Mouse (Mus musculus): ENCODE data around the gene B230217C12Rik.

The B230217C12Rik gene

DNA sequence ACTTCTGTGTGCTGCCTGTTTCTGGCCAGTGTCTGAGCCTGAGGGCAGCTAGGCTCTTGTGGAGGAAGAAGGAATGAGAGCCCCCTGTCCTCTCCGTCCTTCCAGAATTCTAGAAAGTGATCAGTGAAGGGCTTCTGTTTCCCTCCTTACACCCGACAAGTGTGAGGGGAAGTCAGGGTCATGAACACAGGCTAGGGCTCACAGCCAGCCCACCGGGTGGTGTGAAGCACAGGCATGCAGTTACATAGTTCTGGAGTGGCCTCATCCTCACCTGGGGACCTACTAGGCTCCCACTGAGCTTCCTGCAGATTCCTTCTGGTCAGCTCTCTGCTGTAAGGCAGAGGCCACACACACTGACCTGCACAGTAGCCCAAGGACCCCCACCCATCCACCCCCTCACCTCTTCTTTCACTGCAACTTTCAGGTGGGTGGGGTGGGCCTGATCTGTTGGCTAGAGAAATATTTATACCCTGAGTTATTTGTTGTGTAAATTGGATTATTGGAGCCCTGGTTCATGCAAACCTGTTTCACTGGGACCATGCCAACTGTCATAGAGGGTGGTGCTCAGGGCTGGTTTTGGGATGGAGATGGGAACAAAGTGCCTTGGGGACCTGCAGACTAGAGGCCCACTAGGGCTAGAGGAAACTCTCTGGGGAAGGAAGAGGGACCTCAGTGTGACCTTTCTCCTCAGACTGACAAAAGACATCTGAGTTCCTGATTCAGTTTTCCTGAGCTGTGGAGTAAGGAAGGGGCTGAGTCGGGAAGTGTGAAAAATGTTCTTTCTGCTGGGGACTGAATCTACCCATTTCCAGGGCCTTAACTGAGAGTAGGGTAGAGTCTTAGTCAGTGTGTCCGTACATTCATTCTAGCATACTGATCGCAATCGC, 31.1 kb upstream of the B230217C12Rik start:
- DNase-seq, result peak in 1 of 2 experiments; percentile 43

- DNase-seq, result peak; percentile 47 to 80
Observed at GRCm38 (mm10) chr11:97810356-97810755, 30.2 kb upstream of the B230217C12Rik start.

DNA sequence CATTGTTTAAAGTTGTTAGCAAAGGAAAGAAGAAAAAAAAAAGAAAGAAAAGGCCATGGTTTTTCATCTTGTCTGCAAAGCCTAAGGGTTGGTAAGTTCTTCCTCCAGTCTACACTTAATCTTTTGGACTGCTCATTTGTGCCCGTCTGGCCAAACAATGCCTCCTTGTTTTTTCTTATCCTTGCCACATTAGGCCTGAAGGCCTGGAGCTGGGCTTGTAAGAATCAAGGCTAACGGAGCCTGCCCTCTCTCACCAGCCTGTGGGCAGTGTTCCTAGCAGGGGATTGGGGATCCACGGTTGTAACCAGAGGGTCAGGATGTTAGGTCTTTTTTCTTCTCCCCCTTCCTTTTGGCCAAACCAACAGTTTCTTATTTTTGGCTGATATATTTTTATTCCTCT, 29.6 kb upstream of the B230217C12Rik start:
- DNase-seq, result no peak

DNA sequence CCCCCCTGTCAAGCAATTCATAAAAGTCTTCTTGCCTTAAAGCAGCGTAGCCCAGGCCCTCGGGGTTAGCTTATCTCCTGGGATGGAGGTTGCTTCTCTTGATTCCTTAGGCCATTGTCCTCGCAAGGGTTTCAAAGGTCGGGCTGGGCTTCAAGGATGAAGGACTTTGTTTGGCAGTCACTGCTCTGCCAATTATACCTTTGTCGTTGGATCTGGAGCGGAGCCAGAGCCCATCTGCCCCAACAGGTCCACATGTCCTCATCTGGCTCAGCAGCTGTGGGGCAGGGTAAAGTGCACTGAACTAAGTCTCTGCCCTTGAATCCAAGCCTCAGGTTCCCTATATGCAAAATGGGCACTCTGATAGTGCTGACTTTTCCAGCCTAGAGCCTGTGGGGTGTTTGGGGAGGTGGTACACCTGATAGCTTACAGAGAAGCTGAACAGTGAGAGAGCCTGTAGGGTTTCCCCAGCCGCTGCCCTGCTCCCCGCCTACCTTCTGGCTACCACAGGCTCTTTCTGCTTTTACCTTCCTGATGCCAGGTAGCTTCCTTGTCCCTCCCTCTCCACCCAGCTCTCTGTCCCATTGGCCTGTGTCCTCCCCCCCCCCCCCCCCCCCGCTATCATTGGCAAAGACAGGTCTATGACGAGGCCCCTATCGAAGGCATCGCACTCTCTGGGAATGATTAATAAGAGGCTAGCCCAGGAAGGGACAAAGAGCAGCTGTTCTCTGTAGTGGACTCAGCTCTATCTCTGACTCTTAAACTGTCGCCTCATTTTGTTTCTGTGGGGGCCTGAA, 28.8 kb upstream of the B230217C12Rik start:
- peak; percentile 90 to 94 for DNase-seq

DNA sequence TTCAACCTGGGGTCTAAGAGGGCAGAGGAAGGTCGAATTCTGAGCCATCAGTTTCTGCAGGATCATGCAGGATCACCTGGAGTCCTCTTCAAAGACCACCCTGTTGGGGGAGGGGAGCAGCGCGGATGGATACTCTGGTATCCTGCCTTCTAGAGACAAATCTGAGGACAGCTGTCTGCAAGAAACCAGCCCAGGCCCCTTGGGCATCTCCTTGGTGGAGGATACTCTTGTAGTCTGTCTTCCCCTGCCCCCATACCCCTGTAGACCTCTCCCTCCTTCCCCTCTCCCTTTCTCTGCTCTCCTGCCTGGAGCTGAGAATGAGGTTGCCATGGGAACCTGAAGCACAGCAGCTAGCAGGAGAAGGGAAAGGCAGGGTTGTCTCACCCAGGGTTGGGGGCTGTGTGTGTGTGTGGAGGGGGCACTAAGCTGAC, 28.1 kb upstream of the B230217C12Rik start:
- peak in 1 of 2 experiments; percentile 54 for DNase-seq

DNA sequence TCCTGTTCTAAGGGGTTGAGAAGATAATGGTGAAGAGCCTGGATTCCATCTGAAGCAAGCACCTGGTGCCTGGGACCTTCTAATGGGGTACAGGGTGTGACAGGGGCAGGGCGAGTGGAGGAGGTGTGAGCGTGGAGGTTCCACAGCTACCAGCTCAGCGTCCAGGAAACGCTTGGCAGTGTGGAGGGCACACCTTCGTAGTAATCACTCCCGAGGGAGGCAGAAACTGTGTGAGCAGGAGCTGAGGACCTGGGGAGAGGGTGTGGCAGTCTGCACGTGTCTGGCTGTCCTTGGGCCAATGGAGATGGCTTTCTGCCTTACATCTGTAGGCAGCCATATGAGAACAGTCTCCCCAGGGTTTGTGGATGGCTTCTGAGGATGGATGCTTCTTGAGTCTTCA, 27.5 kb upstream of the B230217C12Rik start:
- peak in 1 of 2 experiments; percentile 48 for DNase-seq

DNA sequence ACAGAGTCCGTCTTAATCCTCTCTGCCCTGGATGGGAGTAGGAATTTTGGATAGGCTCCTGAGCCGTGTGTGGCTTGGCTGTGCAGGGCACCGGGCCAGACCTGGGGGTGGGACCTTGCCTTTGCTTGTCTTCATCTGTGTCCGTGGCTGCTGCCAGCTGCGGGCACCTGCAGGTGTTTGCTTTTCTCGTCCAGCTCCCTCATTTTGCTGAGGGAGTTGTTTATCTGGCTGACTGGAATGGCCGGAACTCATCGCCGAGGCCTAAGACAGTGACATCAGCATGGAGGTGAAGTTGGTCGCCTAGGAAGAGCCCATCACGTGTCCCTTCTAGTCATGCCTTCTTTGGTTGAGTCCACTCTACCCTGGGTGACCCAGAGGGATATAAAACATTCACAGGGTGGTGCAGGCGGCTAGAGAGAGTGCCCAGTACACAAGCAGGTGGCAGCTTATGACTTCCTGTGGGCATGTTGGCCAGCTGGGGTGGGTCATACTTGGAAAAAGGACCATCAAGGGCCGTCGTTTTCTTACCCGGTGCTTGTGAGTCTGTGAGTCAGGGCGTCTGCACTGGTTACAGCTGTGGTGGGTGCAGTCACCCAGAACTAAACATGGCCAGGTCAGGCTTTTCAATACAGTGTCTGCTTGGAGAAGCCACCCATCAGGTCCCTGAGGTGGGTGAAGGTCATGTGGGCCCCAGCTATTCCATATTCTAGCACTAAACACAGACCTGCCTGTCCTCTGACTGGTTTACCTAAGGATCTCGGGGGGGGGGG, 26.6 kb upstream of the B230217C12Rik start:
- DNase-seq, result peak; percentile 81 to 91

- peak in 1 of 2 experiments; percentile 43 for DNase-seq
Observed at GRCm38 (mm10) chr11:97815736-97816135, 24.8 kb upstream of the B230217C12Rik start.

DNA sequence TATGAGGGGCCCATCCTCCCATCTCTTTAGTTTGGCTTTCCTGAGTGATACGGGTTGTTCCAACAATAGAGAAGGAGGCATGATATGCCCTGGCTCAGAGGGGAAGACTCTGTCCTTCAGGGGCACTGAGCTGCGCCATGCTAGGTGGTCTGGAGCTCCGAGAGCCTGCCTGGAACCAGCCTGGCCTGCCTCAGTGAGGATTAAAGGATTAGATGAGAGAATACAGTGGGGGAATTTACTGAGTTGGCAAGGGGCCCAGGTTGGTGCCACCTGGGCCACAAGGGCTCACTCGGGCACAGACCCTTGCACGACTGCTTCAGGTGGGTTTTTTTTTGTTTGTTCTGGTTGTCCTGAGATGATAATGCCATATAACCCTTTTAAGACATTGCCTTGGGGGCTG, 24.4 kb upstream of the B230217C12Rik start:
- DNase-seq, result no peak

DNA sequence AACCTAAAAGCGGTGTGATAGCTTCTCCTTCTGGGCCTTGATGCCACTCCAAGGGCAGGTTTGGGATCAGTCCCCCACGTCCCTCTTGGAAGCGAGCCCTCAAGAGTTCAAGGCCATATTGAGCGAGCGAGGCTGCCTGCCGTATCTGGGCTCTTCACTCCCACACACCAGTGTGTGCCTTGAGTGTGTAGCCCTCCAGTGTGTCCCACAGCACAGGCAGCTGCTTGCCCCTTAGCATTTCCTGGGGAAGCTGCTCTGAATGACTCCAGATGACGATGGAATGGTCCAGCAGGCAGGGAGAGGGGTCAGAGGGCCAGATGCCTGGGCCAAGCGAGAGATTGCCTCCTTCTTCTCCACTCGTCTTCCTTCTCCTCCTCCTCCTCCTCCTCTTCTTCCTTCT, 23.7 kb upstream of the B230217C12Rik start:
- DNase-seq, result peak; percentile 41 to 59

DNA sequence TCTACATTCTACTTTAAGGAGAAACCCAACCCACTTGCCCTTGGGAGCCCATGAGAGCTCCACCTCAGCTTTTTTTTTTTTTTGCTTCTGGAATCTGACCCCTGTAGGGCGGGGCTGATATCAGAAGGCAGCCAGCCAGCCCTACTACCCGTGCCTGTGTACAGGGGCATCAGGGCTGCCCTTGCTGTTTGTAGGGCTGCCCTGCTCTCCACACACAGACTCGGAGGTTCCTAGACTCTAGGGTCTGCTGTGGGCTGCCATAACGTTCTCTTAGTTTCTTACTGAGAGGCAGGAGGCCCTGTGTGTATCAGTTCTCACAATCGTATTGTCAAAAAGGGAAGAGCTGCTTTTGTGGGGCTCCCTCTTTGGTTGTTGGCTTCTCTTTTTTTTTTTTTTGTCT, 23.2 kb upstream of the B230217C12Rik start:
- peak; percentile 79 to 87 for DNase-seq

DNA sequence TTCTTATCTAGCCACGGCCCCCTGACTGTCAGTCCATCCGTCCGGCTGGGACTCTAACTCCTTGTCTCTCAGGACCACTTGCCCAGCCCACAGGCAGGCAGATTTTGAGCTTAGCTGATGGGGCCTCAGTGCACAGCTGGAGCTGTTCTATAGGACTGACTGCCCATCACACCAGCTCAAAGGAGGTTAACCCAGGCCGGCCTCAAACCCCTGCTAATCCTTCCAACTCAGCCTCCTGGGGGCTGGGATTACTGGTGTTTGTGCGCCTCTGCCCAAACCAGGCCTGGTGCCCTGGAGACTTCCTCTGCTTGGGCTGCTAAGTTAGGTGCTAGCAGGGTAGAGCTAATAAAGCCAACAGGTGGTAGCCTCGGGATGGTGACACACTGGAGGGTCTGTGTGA, 22.6 kb upstream of the B230217C12Rik start:
- no peak for DNase-seq

DNA sequence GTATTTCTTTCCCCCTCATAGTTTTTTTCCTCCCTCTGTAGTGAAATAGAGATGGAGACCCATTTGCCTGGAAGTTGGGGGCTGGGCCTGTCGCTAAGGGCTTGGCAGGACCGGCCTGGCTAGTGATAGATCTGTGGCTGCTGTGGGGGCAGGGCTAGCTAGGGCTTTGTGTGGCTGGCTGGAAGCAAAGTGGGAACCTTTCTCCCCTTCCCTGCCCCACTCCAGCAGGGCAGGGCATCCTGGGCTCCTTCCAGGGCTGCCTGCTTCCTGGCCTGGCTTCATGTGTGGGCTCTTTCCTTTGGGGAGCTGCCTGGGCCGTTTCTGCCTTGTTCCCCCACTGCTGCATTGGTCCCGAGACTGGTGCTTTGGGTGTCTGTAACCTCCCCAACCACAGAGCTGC, 22.0 kb upstream of the B230217C12Rik start:
- peak; percentile 63 to 78 for DNase-seq

GRCm38 (mm10) chr11:97819102-97819501, 21.5 kb upstream of the B230217C12Rik start:
- DNase-seq, result no peak

GRCm38 (mm10) chr11:97819923-97820322, 20.7 kb upstream of the B230217C12Rik start:
- peak; percentile 40 to 69 for DNase-seq

DNA sequence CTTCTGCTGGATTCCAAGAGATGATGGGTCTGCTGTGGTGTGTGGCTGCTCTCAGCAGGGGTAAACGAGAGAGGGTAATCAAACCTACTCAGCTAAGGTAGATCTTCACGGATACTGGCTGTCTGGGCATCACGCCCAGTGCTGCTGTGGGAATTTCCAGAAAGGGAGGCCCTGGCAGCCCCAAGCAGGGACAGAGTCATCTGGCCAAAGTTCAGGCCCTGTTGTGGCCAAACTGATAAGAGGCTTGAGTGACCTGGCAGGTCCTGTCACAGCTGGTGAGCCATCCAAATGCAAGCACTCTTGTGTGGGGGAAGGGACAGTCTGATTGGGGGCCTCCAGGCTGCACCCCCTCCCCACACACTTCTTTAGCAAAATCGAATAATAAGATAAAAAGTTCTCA, 19.7 kb upstream of the B230217C12Rik start:
- peak; percentile 92 to 95 for DNase-seq

DNA sequence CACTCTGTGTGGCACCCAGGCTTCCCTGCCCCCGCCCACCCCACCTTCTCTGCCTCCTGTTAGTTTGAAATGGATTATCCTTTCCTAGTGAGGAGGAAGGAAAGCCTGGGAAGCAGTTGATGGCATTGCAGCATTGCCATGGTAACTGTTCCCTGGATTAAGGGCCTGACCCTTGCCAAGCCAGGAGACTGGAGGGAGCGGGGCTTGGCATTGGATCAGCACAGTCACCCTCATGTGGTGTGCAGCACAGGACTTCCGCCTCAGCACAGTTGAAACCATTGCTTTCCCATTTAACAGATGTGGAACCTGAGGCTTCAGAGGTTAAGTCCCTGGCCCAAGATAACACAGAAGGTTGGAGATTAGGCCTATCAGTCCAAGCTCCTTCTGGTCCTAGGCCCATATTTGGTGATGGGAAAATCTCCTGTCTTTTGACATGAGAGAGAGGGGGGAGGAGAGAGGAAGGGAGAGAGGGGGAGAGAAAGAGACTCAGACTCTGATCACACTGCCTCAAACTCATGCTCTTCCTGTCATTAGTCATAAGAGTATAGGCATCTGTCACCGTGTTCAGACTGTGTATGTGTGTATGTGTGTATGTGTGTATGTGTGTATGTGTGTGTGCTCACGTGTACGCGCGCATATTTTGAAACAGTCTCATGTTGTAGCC, 19.0 kb upstream of the B230217C12Rik start:
- peak; percentile 51 to 68 for DNase-seq

- peak; percentile 49 to 75 for DNase-seq
Observed at GRCm38 (mm10) chr11:97822840-97823603, 17.6 kb upstream of the B230217C12Rik start.

- DNase-seq, result no peak
Observed at GRCm38 (mm10) chr11:97824168-97824567, 16.4 kb upstream of the B230217C12Rik start.

DNA sequence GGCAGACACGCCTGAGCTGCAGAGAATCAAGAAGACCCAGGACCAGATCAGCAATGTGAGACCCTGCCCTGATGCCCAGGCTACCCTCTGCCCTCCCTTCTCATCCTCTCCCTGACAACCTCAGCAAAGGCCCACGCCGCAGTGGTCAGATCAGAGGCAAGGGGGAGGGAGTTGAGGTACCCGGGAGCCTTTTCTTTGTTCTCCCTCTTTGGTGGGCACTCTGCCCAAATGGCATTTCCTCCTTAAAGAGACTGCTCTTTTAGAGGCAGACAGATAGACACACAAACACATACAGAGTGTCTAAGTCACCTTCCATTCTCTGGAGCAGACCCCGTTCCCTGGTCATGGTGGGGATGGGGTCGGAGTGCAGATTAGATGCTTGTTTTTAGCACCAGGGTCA, 15.7 kb upstream of the B230217C12Rik start:
- DNase-seq, result peak in 1 of 2 experiments; percentile 50

DNA sequence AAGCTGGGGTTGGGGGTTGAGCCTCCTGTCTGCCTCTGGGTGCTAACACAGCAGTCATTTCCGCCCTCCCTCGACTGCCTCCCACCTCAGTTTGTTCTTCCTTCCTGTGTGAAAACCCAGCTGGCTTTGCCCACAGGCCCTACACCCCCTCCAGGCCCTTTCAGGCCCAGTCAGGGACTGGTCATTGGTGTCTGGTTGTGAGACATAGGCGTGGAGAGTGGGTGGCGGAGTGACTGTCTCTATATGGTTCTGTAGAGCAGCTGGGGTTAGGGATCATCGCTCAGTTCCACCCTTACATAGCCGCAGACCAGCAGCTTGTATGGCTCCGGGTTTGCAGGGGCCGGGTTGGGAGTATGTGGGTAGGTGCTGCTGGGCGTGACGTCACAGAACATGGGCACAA, 15.3 kb upstream of the B230217C12Rik start:
- peak in 1 of 2 experiments; percentile 48 for DNase-seq
